Mouse (Mus musculus) midbrain, postnatal 0 days (tissue): ENCODE results near the gene Eef1a2. TPM values are rescaled to one million over a fixed set of nuclear protein-coding genes. Genes with fewer than 3 reads are reported as not detected.

ENCODE experiments used
- ATAC-seq: fragments of 200-750 bp; cut with Nextera tagmentation; 2 replicates; pipeline ENCODE4 v1.8.0; 2017; ENCODE audit warnings: moderate number of reproducible peaks, mild to moderate bottlenecking, moderate TSS enrichment, moderate library complexity; ENCODE audit not compliant: low FRiP score
- DNase-seq: peaks from one replicate; pipeline ENCODE4 v3.0.0-alpha.2; 2015; ENCODE audit warnings: low spot score
- H3K27ac ChIP-seq: fragments of 300-500 bp; sonication (generic); 2 replicates; pipeline ENCODE4 v1.5.1; 2014; ENCODE audit warnings: low read depth, mild to moderate bottlenecking, low read length, mixed read lengths
- H3K27me3 ChIP-seq: fragments of 300-500 bp; sonication (generic); 2 replicates; pipeline ENCODE4 v1.6.1; 2014; ENCODE audit warnings: low read length, control low read depth, mixed read lengths; ENCODE audit not compliant: insufficient read depth
- H3K36me3 ChIP-seq: fragments of 300-500 bp; sonication (generic); 2 replicates; pipeline ENCODE4 v1.6.1; 2014; ENCODE audit warnings: low read length, control low read depth, mixed read lengths; ENCODE audit not compliant: insufficient read depth
- H3K4me1 ChIP-seq: fragments of 300-500 bp; sonication (generic); 2 replicates; pipeline ENCODE4 v1.6.1; 2014; ENCODE audit warnings: mild to moderate bottlenecking, control low read depth, antibody characterized with exemption, low read length, mixed read lengths; ENCODE audit not compliant: insufficient read depth
- H3K4me2 ChIP-seq: fragments of 300-500 bp; sonication (generic); 2 replicates; pipeline ENCODE4 v1.6.1; 2014; ENCODE audit warnings: low read depth, mild to moderate bottlenecking, low read length, mixed read lengths; ENCODE audit not compliant: poor library complexity, severe bottlenecking
- H3K4me3 ChIP-seq: fragments of 300-500 bp; sonication (generic); 2 replicates; pipeline ENCODE4 v1.5.1; 2014; ENCODE audit warnings: low read depth, mild to moderate bottlenecking, low read length, moderate library complexity
- H3K9ac ChIP-seq: fragments of 300-500 bp; sonication (generic); replicated peaks from 2 replicates; pipeline ENCODE4 v1.6.1; 2014; ENCODE audit warnings: mild to moderate bottlenecking, low read length, moderate library complexity, mixed read lengths; ENCODE audit not compliant: poor library complexity, severe bottlenecking
- H3K9me3 ChIP-seq: fragments of 300-500 bp; sonication (generic); 2 replicates; pipeline ENCODE4 v1.6.1; 2016; ENCODE audit warnings: low read length, control low read depth
- CTCF ChIP-seq: IDR thresholded peaks from 2 replicates; pipeline ENCODE4 v1.5.1; 2016; ENCODE audit warnings: antibody characterized with exemption, mild to moderate bottlenecking
- WGBS: fragments of 180-500 bp; shearing (Covaris S2); extraction: QIAGEN DNeasy Blood & Tissue Kit; methylation state at CpG from one replicate; pipeline ENCODE4 v1.1.7; 2014; 5-methylcytosine and 5-hydroxymethylcytosine counted together
- polyA plus RNA-seq: library from polyadenylated mRNA; unstranded; fragments of >200 nt; fragmentation: Nextera tagmentation; extraction: Ambion mirVana; gene quantifications from 2 replicates; pipeline ENCODE4 v1.2.1, GENCODE M21; 2015
- total RNA-seq: library from RNA; depleted of rRNA; stranded (reverse); fragments of >200 nt; gene quantifications from 2 replicates; pipeline ENCODE4 v1.2.3, GENCODE M21; 2014

Eef1a2 gene
- total and polyA plus RNA-seq, 2 experiments from 2014 or later = 23.3 to 367 TPM

GRCm38 (mm10) chr2:181143509-181144276, 13.1 kb downstream of the Eef1a2 start:
- H3K27ac ChIP-seq = no peak overlapping the region
- no peak overlapping the region for H3K4me2 ChIP-seq
- H3K9me3 ChIP-seq = no peaks in the 10 kb centered on the region
- no peak for TF ChIP-seq CTCF
- no peak overlapping the region for H3K9ac ChIP-seq
- no peak overlapping the region for H3K4me3 ChIP-seq
- peaks cover 4% of the 10 kb centered on the region; the same call in 1 of the 2 replicates for H3K36me3 ChIP-seq
- DNase-seq (no peak), ATAC-seq (no peak)
- H3K4me1 ChIP-seq = peaks cover 3% of the 10 kb centered on the region; the same call in 1 of the 2 replicates
- WGBS = 64% methylated on average over 2 of the region's 2 CpGs
- H3K27me3 ChIP-seq = no peaks in the 10 kb centered on the region; the same call in 1 of the 2 replicates

GRCm38 (mm10) chr2:181142703-181143135, 14.1 kb downstream of the Eef1a2 start:
- no peak overlapping the region for H3K4me2 ChIP-seq
- WGBS = 67% methylated on average over 8 of the region's 8 CpGs
- no peak for TF ChIP-seq CTCF
- no peaks in the 10 kb centered on the region for H3K4me1 ChIP-seq
- H3K27me3 ChIP-seq = no peaks in the 10 kb centered on the region; the same call in 1 of the 2 replicates
- no peak overlapping the region for H3K4me3 ChIP-seq
- H3K9ac ChIP-seq = no peak overlapping the region
- DNase-seq = no peak
- H3K27ac ChIP-seq = no peak overlapping the region
- H3K9me3 ChIP-seq = no peaks in the 10 kb centered on the region
- peaks cover 4% of the 10 kb centered on the region; the same call in 1 of the 2 replicates for H3K36me3 ChIP-seq
- no peak for ATAC-seq

GRCm38 (mm10) chr2:181139641-181140193, 17.1 kb downstream of the Eef1a2 start:
- no peak for TF ChIP-seq CTCF
- Histone ChIP-seq H3K27ac (no peak overlapping the region), H3K27me3 (no peaks in the 10 kb centered on the region; the same call in 1 of the 2 replicates), H3K9me3 (no peaks in the 10 kb centered on the region), H3K9ac (no peak overlapping the region), H3K4me3 (no peak overlapping the region), H3K4me1 (no peaks in the 10 kb centered on the region), H3K4me2 (no peak overlapping the region), H3K36me3 (no peaks in the 10 kb centered on the region)
- no peak for DNase-seq
- ATAC-seq = no peak
- WGBS = 84% methylated on average over 5 of the region's 5 CpGs

GRCm38 (mm10) chr2:181136934-181137333, 19.9 kb downstream of the Eef1a2 start:
- Histone ChIP-seq H3K27ac (no peak overlapping the region), H3K4me2 (no peak overlapping the region), H3K4me1 (peaks cover 10% of the 10 kb centered on the region), H3K36me3 (no peaks in the 10 kb centered on the region), H3K9ac (no peak overlapping the region), H3K9me3 (no peaks in the 10 kb centered on the region), H3K27me3 (no peaks in the 10 kb centered on the region; the same call in 1 of the 2 replicates), H3K4me3 (no peak overlapping the region)
- ATAC-seq (no peak), DNase-seq (no peak)
- 5% methylated on average over 6 of the region's 6 CpGs for WGBS
- no peak for TF ChIP-seq CTCF

GRCm38 (mm10) chr2:181135446-181135818, 21.4 kb downstream of the Eef1a2 start:
- Histone ChIP-seq H3K4me3 (peak overlapping the region; percentile 82), H3K27me3 (no peaks in the 10 kb centered on the region; the same call in 1 of the 2 replicates), H3K9ac (peak overlapping the region; percentile 98), H3K4me2 (peak overlapping the region; percentile 52), H3K36me3 (no peaks in the 10 kb centered on the region), H3K4me1 (peaks cover 10% of the 10 kb centered on the region), H3K9me3 (no peaks in the 10 kb centered on the region), H3K27ac (peak overlapping the region; percentile 97)
- TF ChIP-seq CTCF = no peak
- no peak for DNase-seq
- WGBS = 5% methylated on average over 4 of the region's 4 CpGs
- ATAC-seq = no peak
